Mouse (Mus musculus) naive thymus-derived CD4-positive, alpha-beta T cell, adult 2 months (primary cell): ENCODE data around the gene Atg7.
"Not testable (repeated sequence)": the region's sequence is repeated elsewhere in the genome, so short reads cannot be mapped to it uniquely, and the experiment has no call there.

ENCODE experiments used
- DNase-seq: peaks from one replicate; pipeline ENCODE4 v3.0.0-alpha.2; 2011; ENCODE audit warnings: low read depth

The Atg7 gene

DNA sequence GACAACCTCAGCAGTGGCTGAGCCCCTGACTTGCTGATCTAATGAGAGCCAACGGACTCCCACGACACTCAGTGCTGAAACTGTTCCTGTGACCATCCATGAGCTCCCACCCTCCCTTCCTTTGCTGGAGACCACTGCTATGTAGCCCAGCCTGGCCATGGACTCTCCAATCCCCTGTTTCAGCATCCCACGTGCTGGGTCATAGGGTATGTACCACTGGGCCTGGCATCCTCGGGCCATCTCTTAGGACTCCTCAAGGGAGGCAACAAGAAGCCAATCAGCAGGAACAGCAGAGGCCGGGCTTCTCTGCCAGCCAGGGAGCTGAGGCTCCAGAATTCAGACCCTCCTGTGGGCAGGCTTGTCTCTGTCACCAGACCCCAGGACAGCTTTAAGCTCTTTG is 239.3 kb downstream of the Atg7 start:
- DNase-seq: no peak

DNA sequence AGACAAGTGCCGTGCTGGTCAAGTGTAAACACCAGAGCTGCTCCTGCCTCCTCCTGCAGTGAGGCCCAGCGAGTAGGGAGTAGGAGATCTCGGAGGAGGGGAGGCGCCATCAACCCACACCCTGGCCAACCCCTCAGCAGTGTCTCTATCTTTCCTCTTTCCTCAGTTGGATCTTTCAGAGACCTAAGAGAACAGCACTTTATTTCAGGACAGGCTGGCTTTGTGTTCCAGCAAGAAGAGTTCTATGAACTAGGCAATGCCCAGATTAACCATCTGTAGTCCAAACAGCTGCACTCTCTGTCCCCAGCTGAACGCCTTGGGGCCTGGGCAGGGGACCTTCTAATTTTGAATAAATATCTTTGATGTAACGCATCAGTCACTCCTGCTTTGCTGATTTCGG is 239.8 kb downstream of the Atg7 start:
- DNase-seq: no peak

DNA sequence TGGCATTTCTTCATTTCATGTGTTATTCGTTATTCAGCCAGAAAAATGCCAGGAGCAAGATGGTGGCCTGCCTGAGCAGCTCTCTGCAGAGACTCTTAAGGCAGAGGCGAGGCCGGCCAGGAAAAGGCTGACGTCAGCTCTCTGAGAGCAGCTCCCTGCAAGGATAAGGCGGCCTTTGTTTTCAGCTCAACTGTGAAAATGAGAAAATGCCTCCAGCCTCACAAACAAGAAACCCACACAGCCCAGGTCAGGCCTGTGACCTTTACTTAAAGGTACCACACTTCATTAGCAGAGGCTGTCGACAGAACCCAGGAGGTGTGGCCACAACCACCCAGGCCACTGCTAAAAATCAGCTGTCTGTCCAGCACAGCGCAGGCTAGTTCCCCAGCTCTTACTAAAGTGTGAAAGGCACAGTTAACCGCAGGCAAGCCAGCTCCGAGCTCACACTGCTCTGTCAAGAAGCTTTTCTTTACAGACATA is 240.4 kb downstream of the Atg7 start:
- DNase-seq: peak; percentile 50

DNA sequence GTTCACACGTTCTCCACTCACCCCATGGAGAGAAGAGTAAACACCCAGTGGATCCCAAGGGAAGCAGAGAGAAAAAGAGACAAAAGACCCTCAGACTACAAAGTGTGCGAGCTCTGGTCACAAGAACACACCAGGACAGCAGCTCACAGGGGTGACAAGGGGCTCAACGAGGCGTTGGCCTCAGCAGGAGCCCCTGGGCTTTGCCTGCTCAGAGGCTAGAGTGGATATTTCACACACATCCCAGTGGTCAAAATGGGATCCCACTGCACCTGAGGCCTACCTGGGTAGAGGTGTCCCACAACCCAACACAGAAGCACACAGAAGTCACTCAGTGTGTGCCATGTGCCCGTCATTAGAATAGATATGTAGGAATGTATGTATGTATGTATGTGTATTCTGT is 242.2 kb downstream of the Atg7 start:
- DNase-seq: no peak

DNA sequence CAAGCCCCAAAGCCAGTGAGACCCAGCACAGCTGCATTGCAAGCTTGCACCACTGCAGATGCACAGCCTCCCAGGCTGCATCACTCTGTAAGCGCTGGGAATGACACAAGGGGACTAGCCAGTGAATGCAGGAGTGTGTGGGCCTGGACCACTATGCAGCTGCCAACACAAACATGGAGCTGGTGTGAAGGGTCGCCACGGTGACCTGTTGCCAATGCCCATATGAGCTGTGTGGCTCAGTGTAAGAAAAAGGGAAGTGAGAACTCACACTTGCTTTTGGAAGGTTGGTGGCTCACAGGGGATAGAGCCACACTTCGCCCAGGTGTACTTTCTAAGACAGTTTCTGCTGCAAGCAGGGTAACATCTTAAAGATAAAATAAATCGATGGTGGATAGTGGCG is 243.1 kb downstream of the Atg7 start:
- DNase-seq: no peak

DNA sequence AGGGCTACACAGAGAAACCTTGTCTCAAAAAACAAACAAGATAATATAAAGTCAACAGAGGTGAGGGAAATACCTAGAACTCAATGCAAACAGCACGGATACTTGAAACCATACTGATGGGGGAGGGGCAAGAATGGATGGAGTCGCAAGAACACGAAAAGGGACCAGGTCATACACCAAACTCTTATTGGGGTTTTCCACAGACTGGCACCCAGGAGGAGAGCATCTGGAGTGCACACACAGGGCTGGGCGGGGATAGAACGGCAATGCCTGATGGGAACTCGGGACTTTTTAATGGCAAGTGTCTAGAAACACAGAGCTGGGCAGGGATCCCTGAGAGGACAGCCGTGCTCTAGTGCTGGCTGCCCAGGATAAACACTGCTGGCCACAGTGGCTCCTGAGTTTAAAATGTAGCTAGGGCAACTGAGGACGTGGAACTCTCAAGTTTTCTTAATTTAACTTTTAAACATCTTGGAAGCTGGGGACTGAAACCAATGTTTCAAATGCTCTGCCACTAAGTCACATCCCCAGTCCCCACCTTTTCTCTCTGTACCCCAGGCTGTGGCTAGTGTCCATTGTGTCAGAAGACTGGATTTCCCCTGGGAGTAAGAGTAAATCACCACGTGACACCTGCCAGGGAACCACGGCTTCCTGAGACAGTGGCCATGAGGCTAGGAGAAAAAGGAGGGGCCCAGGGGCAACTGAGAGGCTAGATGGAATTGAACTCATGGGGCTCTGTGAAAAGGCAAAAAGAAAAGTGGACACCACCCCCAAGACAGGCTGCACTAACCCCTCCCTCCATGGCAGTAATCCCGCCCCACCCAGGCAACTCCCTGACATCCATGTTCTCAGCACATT is 243.8 kb downstream of the Atg7 start:
- no peak for DNase-seq

DNA sequence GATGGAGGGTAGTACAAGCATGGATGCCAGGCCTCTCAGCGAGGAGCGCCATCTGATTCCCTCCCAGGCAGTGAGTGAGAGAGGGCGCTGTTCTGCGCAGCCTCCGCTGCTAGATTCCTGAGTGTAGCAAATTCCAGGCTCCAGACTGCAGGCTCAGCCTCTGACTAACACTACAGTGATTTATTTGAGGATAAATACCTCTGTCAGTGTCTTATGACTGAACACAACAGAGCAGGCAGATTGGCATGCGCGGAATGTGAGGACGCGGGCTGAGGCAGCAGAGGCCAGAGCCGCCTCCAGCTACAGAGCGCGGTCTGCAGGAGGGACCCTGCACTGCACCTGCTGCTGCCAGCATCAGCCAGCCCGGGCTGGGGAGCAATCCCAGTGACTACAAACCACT is 246.0 kb downstream of the Atg7 start:
- no peak for DNase-seq

DNA sequence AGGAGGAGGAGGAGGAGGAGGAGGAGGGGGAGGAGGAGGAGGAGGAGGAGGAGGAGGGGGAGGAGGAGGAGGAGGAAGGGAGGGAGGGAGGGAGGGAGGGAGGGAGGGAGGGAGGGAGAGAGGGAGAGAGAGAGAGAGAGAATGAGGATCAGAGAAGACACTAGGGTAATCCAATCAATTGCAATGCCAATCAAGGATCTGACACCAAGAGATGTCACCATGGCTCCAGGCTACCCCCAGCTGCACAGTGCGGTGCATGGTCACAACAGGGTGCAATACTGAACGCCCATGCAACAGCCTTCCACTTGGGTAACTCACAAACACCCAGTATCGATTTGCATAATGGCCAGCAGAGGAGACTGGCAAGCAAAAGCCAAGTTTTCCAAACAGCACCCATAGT is 247.1 kb downstream of the Atg7 start:
- DNase-seq: not testable (repeated sequence)

DNA sequence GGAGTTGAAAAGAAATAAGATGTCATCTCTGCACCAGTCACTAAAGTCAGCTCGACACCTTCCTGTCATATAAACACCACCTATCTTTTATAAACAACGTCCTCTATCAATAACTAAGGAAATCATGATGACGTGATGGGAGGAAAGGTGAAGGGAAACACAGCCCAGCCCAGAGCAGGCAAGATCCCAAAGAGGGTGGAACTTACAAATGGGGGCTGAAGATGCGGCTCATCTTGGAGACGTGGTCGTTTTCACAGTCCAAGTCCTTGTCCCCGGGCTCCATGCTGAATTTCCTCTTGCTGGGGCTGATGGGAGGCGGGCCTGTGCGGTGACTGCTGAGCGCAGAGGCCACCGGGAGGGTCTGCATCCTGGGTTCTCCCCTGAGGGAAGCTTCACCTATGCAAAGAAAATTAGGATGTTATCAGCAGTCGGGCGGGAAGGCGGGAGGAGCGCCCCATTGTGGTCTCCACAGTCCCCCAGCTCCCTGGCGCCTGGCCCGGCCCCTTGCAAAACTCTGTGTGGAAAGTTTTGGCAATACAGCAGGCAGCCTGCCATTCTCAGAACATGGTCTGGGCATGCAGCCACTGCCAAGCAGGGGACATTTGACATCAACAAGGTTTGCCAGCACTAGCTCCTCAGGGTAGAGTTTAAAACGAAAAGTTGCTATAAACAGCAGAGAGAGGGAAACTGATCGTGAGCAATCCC is 247.7 kb downstream of the Atg7 start:
- no peak for DNase-seq

DNA sequence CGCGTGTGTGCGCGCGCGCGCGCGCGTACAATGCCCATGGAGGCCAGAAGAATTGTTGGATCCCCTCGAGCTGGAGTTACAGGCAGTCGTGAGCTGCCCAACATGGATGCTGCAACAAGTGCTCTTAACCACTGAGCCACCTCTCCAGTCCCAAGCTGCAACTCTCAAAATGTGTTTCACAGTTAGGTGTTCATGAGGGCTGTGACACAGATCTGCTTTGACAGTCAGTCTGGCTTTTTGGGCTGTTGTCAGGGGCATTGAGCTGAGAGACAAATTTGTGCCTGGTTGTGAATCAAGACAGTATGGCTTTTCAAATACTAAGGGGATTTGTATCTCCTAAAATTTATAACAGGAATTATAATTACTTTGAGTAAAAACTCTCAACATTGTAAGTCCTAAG is 248.4 kb downstream of the Atg7 start:
- DNase-seq: no peak

DNA sequence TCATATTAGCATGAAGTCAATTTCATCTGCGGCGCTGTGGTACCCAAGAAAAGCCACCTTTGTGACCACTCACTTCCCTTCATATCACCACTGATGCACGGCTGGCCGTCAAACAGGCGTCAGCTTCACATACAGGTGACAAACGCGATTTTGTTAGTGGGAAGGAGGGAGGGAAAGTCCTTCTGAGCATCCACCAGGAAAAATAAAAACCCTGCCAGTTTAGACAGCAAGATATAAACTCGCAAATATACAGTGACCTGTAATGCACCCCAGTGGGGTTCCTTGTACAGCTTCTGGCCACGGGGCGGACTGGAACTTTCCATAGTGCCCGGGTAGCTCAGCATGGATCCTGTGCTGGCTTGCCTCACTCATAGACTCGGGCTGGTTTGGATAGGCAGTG is 248.9 kb downstream of the Atg7 start:
- no peak for DNase-seq

DNA sequence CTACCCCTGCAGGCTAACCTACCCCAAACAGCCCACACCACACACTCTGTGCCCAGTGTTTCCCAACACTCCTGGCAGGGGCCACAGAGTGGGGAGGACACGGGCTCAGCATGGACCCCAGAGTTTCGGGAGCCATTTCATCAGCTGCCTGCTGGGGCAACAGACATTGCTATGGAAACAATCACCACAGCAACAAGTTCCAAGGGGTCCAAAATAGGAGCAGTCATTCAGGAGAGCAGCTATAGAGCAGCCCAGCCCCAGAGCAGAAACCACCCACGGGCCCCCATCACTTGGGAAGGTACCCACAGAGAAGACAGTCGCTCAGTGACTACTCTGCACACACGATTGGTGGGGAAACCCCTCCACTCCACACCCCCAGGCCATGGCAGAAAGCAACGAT is 249.5 kb downstream of the Atg7 start:
- peak; percentile 62 for DNase-seq

DNA sequence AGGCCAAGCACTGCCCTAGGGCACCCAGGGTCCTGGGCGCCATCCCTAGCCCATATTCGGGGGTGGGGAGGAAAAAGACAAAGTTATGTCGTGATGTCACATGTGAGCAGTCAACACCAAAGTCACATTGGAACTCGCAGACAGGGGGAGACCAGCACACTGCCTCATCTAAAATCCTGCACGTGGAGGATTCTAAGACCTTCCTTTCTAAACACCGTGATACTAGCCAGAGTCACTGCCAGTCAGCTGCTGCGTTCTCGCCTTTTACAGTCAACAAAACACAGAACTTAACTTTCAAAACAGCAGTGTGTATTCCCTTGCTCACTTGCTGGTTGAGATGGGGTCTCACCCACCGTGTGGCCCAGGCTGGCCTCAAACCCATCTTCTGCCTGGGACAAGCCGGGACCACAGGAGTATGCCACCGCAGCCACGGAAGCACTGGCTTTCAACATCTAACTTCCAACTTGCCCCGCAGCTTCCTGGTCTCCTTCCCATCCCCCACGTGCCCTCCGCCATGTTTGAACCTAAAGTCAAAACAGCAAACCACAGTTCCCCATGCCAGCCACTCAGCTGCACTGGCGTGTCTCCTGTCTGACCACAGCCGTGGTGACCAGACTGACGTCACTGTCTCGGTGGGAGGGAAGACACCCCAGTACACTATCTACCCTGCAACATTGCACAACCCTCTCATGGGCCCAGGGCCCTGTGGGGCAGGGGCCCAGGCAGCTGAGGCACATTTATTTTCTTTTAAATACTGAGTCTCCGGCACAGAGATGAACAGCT is 250.7 kb downstream of the Atg7 start:
- peak; percentile 86 for DNase-seq

DNA sequence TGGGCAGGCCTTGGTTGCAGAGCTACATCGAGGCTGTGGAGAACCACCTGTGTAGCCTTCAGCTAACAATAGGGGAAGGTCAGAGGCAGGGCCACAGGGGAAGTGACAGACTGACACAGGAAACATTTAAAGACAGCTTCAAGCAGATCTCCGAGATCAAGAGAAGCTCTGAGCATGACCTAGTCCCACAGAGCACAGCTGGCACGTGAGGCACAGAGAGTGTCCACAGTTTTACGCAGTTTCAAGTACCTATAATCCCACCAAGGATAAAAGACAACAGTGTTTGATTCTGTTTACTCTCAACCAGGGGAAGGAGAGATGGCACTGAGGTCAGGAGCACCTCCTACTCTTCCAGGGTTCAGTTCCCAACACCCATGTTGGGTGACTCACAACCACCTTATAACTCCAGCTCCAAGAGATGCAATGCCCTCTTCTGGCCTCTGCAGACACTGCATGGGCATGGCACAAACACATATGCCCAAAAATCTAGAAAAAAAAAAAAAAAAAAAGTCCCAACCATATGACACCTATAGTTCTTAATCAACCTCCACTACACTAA is 251.7 kb downstream of the Atg7 start:
- DNase-seq: peak; percentile 81

DNA sequence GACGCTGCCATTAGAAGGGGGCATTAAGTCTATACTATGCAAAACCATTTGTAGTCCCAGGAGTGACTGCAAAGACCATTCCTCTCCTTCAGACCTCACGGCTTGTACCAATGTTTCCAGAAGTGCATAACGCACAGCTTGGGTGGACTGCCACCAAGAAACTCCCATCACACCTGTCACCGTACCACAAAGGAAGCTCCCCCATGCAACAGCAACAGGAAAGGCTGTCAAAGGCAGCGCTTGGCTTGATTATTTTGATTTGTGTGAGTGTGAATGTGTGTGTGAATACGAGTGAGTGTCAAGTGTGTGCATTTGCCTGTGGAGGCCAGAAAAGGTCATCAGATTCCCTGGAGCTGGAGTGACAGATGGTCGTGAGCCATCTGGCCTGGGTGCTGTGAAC is 252.3 kb downstream of the Atg7 start:
- peak; percentile 48 for DNase-seq

DNA sequence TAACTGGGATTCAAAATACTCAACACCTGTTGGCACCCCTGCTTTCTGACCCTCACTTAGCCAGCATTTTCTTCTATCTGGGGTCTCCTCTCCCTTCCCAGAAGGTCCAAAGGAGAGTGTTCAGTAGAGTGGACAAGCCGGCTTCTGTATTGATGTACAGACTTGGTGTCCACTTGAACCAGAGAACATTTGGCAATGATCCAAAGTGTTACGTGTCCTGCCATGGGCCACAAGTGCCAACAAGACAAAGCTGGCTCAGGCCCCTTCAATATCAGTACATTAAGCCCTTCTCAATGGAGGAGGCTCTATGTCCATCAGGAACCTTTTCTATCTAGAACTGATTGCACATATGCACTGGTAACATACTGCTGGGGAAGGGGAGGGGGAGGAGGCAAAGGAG is 253.4 kb downstream of the Atg7 start:
- no peak for DNase-seq

DNA sequence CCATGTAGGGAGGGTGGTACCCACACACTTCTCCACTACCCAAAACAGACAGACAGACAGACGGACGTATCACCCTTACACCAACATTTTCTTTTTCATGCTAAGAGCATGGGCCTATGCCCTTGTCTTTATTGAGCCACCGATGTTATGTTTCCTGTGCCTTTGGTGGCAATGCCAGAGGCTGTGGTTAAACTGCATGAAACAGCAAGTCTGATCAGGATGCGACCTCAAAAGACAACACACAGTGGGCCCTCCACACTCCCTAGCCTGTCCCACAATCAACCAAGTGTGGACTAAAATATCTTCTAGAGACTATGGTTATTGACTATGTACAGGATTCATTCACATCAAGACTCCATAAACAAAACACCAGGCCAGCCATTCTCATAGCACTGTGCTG is 256.1 kb downstream of the Atg7 start:
- DNase-seq: peak; percentile 62

DNA sequence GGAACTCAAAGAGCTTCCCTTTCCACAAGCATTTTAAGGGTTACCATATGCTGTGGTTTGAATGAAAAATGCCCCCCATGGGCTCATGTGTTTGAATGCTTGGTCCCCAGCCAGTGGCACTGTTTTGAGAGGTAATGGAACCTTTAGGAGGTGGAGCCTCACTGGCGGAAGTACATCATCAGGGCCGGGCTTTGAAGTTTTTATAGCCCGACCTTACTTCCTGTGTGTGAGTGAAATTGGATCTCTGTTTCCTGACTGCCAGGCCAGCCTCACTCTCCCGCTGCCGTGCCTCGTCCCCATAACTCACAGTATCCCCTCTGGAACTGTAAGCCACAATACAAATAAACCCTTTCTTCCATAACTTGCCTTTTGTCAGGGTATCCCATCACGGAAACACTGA is 256.8 kb downstream of the Atg7 start:
- peak; percentile 73 for DNase-seq

DNA sequence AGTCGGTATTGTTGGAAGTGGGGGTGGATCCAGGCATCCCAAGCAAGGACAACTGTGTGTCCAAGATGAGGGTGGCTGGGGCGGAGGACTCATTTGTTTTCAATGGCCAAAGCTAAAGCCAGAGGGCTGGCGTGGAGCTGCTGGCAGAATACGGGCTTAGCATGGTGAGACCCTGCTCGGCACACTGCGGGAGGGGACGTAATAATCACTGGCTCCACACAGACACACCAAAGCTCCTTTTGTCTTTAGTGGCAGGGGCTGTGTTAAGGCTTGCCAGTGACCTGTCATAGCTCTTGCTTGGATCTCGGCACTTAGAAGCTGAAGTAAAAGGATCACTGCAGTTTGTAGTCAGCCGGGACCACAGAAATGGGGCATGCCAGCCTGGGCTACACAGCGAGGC is 257.3 kb downstream of the Atg7 start:
- no peak for DNase-seq

DNA sequence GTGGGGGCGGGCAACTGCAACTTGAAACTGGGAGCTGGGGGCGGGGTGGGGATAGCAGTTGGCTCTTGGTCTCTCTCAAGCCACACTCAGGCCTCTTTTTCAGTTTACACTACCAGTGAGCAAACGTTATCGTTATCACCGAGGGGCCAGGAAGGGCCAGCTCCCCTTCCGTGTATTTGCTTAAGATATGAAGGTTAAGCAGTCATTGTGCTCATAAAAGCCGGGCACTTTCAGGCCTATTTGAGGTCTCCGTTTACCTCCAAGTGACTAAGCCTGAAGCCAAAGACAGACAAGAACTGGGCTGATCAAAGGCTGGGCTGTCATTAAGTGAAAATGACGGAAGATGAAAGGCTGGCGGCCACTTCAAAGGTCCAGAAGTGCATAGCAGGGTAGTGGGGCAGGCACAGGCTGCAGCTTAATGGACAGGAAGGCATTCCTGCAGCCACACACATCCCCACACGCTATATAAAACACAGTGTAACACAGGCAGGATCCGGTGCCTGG is 258.5 kb downstream of the Atg7 start:
- DNase-seq: peak; percentile 37

DNA sequence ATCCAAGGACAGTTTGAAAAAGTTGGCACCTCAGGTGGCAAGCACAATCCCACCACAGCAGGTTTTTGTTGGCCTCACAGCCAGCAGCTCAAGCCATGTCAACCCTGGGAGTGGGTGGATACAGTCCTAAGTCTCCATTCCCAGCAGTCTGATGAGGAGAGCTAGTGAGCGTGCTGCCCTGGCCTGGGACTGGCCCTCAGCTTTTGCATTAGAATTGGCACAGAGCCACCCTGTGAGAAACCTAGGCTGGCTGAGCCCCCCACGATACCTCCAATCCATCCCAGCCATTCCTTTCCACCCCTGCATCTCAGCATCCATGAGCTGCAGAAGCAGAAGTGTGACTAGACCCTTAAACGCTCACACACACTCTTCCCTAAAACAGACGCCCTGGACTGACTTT is 259.0 kb downstream of the Atg7 start:
- no peak for DNase-seq

DNA sequence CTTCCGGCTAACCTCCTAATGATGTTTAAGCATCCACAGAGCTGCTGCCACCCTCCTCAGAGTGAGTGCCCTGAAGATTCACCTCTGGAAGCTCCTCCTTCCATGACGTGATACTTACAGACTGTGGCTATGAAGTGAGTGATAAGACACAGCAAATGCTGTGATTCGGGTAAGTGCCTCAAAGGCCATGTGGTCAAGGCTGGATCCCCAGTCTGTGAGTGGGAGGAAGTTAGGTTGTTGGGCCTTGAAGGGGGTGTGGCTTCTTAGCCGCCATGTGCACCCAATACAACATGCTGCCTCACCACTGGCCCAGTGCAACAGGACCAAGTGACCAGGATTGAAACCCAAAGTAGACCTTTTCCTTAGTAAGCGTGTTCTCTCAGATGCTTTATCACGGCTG is 261.3 kb downstream of the Atg7 start:
- peak; percentile 34 for DNase-seq
